In the genomic region with DNA sequence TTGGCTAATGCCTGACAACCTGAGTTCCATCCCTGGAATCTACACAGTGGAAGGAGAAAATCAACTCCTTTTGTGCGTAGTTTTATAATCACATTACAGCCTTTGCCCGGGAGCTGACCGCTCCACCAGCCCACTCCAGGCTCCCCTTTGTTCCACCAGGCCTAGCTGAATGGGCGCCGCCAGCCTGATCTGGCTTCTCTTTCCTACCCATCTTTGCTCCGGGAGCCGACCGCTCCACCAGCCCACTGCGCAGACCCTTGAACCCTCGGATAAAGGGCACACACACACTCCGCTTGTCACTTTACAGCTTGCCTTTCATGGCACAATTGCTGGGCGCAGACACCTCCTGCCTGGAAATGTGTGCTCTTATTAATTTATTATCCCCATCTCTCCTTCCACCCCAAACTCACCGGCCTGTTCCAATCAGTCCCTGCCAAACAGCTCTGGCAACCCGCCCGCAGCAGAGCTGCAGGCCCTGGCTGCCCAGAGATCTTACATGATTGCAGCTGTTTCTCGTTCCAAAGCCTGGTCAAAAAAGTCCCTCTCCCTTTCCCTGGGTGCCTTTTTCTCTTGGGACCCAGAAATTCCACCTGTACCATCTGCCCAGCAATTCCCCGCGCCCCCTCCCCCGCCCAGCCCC, we compare ENCODE assay signal across 9 mouse cellular contexts. TPM values are rescaled to one million over a fixed set of nuclear protein-coding genes. Genes with fewer than 3 reads are reported as not detected.
DNase-seq lines count a peak whose midpoint lies in the region; ATAC-seq lines count a peak whose summit lies in the region.
"Had no signal": no experiment of that assay in that cellular context is flagged by ENCODE, and none has a peak within 500 bp of the region (broad histone marks: within the 10 kb centered on the region; RNA-seq: fewer than 3 reads in every experiment).

No protein-coding gene starts in this region.

- H3K9ac ChIP-seq in neural tube, embryonic 11.5 days (ENCODE audit: low read length) = peak overlapping the region; percentile 18; the same call in 1 of the 2 replicates
- H3K9ac ChIP-seq in hindbrain, embryonic 13.5 days = no peak overlapping the region
- peak overlapping the region; percentile 48; the same call in 1 of the 2 replicates for H3K9ac ChIP-seq in midbrain, embryonic 16.5 days (ENCODE audit: low read depth, low read length)
- H3K9ac ChIP-seq in kidney, embryonic 15.5 days = no peak overlapping the region

- H3K4me1 ChIP-seq in neural tube, embryonic 11.5 days (ENCODE audit: control insufficient read depth, insufficient read depth, low read length) = no peaks in the 10 kb centered on the region
- H3K4me1 ChIP-seq in hindbrain, embryonic 13.5 days (replicated peaks) = peaks cover 14% of the 10 kb centered on the region
- H3K4me1 ChIP-seq in midbrain, embryonic 16.5 days (ENCODE audit: control insufficient read depth, insufficient read depth, low read length) = peaks cover 15% of the 10 kb centered on the region
- no peaks in the 10 kb centered on the region for H3K4me1 ChIP-seq in kidney, embryonic 15.5 days

- H3K4me2 ChIP-seq in neural tube, embryonic 11.5 days (ENCODE audit: low read depth) = no peak overlapping the region
- no peak overlapping the region for H3K4me2 ChIP-seq in hindbrain, embryonic 13.5 days
- peak overlapping the region; percentile 14 for H3K4me2 ChIP-seq in midbrain, embryonic 16.5 days (ENCODE audit: low read length)
- no peak overlapping the region for H3K4me2 ChIP-seq in kidney, embryonic 15.5 days

- no peak overlapping the region for H3K27ac ChIP-seq in neural tube, embryonic 11.5 days (ENCODE audit: low read depth, low read length)
- H3K27ac ChIP-seq in hindbrain, embryonic 13.5 days = peak overlapping the region; percentile 75
- 0 out of 2 replicates have a peak overlapping the region, but pooled peaks have one; percentile 47 for H3K27ac ChIP-seq in midbrain, embryonic 16.5 days (ENCODE audit: low read length)
- no peak overlapping the region for H3K27ac ChIP-seq in kidney, embryonic 15.5 days

- ATAC-seq in neural tube, embryonic 11.5 days (ENCODE audit: insufficient read depth, low FRiP score, low TSS enrichment) = peak; percentile 50; the same call in 1 of the 2 replicates
- ATAC-seq in hindbrain, embryonic 13.5 days (ENCODE audit: low FRiP score) = 0 out of 2 replicates have a peak, but pooled peaks have one; percentile 46
- ATAC-seq in midbrain, embryonic 16.5 days = peak; percentile 73
- no peak for ATAC-seq in kidney, embryonic 15.5 days (replicated peaks; ENCODE audit: low FRiP score)

- H3K9me3 ChIP-seq in neural tube, embryonic 11.5 days (ENCODE audit: control insufficient read depth, low read length) = no peaks in the 10 kb centered on the region
- no peaks in the 10 kb centered on the region for H3K9me3 ChIP-seq in hindbrain, embryonic 13.5 days
- H3K9me3 ChIP-seq in midbrain, embryonic 16.5 days (replicated peaks; ENCODE audit: control insufficient read depth, low read length, poor library complexity, severe bottlenecking) = no peaks in the 10 kb centered on the region
- H3K9me3 ChIP-seq in kidney, embryonic 15.5 days (replicated peaks) = no peaks in the 10 kb centered on the region

- WGBS in neural tube, embryonic 11.5 days = 65% methylated on average over 19 of the region's 19 CpGs
- WGBS in hindbrain, embryonic 13.5 days = 52% methylated on average over 19 of the region's 19 CpGs
- WGBS in midbrain, embryonic 16.5 days = 28% methylated on average over 19 of the region's 19 CpGs
- 65% methylated on average over 19 of the region's 19 CpGs for WGBS in kidney, embryonic 15.5 days

- no peak for DNase-seq in neural tube, embryonic 11.5 days (ENCODE audit: low spot score)
- no peak for DNase-seq in neural tube, embryonic 10.5 days (ENCODE audit: extremely low spot score, low spot score)
- peak; percentile 20 for DNase-seq in brain, adult 2 months (ENCODE audit: low read depth, low spot score)
- no peak for DNase-seq in urinary bladder, postnatal 10 days (ENCODE audit: low spot score)

- H3K4me3 ChIP-seq in neural tube, embryonic 11.5 days (ENCODE audit: low read depth, low read length) = no peak overlapping the region
- no peak overlapping the region for H3K4me3 ChIP-seq in hindbrain, embryonic 13.5 days
- no peak overlapping the region for H3K4me3 ChIP-seq in midbrain, embryonic 16.5 days (ENCODE audit: low read depth, low read length)
- H3K4me3 ChIP-seq in kidney, embryonic 15.5 days (replicated peaks) = no peak overlapping the region

- H3K36me3 ChIP-seq in neural tube, embryonic 11.5 days (ENCODE audit: control insufficient read depth, insufficient read depth, low read length) = no peaks in the 10 kb centered on the region
- no peaks in the 10 kb centered on the region for H3K36me3 ChIP-seq in hindbrain, embryonic 13.5 days
- H3K36me3 ChIP-seq in midbrain, embryonic 16.5 days (ENCODE audit: control insufficient read depth, insufficient read depth, low read length) = no peaks in the 10 kb centered on the region
- no peaks in the 10 kb centered on the region for H3K36me3 ChIP-seq in kidney, embryonic 15.5 days

- no peaks in the 10 kb centered on the region for H3K27me3 ChIP-seq in neural tube, embryonic 11.5 days (ENCODE audit: control insufficient read depth, insufficient read depth, low read length)
- H3K27me3 ChIP-seq in hindbrain, embryonic 13.5 days = no peaks in the 10 kb centered on the region
- no peaks in the 10 kb centered on the region for H3K27me3 ChIP-seq in midbrain, embryonic 16.5 days (ENCODE audit: control insufficient read depth, insufficient read depth, low read depth, low read length)
- H3K27me3 ChIP-seq in kidney, embryonic 15.5 days = no peaks in the 10 kb centered on the region

RNA-seq across cellular contexts. Expression of a gene that starts 33.9 kb away (rescaled TPM):
- not detected in 2 replicates for polyA plus RNA-seq in neural tube, embryonic 11.5 days (2014; fragmentation: Nextera tagmentation; extraction: Ambion mirVana)
- 0.06 TPM in 2 replicates for polyA plus RNA-seq in hindbrain, embryonic 13.5 days (2015; fragmentation: Nextera tagmentation; extraction: Ambion mirVana)
- 0.64 and 0.73 TPM in 2 replicates for polyA plus RNA-seq in midbrain, embryonic 16.5 days (2015; fragmentation: Nextera tagmentation; extraction: Ambion mirVana)
- not detected in 2 replicates for polyA plus RNA-seq in kidney, embryonic 15.5 days (2015; fragmentation: Nextera tagmentation; extraction: Ambion mirVana)
- polyA plus RNA-seq: liver, adult 2 months; spleen, adult 2 months had no signal

Comparison
In these comparisons a context has a peak if more than half of its experiments do, and no peak if none do; other contexts are left out.
1. H3K27ac ChIP-seq: peak in hindbrain, embryonic 13.5 days (single experiment) and midbrain, embryonic 16.5 days (single experiment); none in neural tube, embryonic 11.5 days (single experiment) and kidney, embryonic 15.5 days (single experiment).
2. H3K9ac ChIP-seq: peak in neural tube, embryonic 11.5 days (single experiment) and midbrain, embryonic 16.5 days (single experiment); none in hindbrain, embryonic 13.5 days (single experiment) and kidney, embryonic 15.5 days (single experiment).